Mouse (Mus musculus) heart, postnatal 0 days (tissue): ENCODE measurements around the gene Mybpc2.

Experiments
- CTCF ChIP-seq: IDR thresholded peaks from 2 replicates; pipeline ENCODE4 v1.5.1; 2016; ENCODE audit warnings: antibody characterized with exemption, control low read depth, low read depth
- EP300 ChIP-seq: IDR thresholded peaks from 2 replicates; pipeline ENCODE4 v1.6.1; 2016; ENCODE audit warnings: antibody characterized with exemption, low read depth

DNA sequence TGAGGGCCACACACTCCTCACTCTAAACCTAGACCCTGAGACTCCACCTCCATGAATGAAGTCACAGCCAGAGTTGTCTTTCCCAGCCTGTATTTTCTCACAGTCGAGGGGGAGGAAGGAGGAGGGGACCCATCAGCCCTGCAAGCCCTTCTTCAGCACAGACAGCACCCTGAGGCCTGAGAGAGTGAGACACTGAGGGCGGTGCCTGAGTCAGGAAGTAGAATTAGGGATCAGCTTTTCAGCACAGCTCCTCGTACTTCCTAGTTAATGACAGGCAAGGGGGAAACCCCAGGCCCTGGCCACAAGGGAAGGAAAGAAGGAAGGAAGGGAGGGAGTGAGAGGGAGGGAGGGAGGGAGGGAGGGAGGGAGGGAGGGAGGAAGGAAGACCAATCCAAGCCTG lies 71.2 kb downstream of the Mybpc2 start:
- TF ChIP-seq EP300, result no peak
- TF ChIP-seq CTCF, result no peak
